Mouse (Mus musculus) C2C12 (cell line): Measurements from ENCODE around the gene Kdm4b. TPM values are rescaled to one million over a fixed set of nuclear protein-coding genes. Genes with fewer than 3 reads are reported as not detected.

Source experiments
- H3K27me3 ChIP-seq: one replicate; pipeline ENCODE4 v1.6.1; 2011; ENCODE audit not compliant: control insufficient read depth, insufficient read depth, insufficient read length
- H3K36me3 ChIP-seq: one replicate; pipeline ENCODE4 v1.6.1; 2011; ENCODE audit not compliant: control insufficient read depth, insufficient read depth
- H3K4me3 ChIP-seq: one replicate; pipeline ENCODE4 v1.5.1; 2011; ENCODE audit warnings: mild to moderate bottlenecking, control low read depth; ENCODE audit not compliant: poor library complexity, insufficient read depth, severe bottlenecking
- H3K79me2 ChIP-seq: one replicate; pipeline ENCODE4 v1.6.1; 2011; ENCODE audit not compliant: control insufficient read depth, insufficient read depth
- H3K79me3 ChIP-seq: one replicate; pipeline ENCODE4 v1.6.1; 2011; ENCODE audit warnings: low read depth, control low read depth
- H3ac ChIP-seq: one replicate; pipeline ENCODE3; 2011; ENCODE audit warnings: low read depth; ENCODE audit not compliant: control insufficient read depth, insufficient read length
- CEBPB ChIP-seq: IDR thresholded peaks from one replicate; pipeline ENCODE4 v1.6.1; 2011; ENCODE audit warnings: low read depth, mild to moderate bottlenecking, control low read depth, moderate library complexity
- CTCF ChIP-seq: IDR thresholded peaks from one replicate; pipeline ENCODE4 v1.5.1; 2011; ENCODE audit not compliant: control insufficient read depth, insufficient read depth, insufficient read length
- FOSL1 ChIP-seq: IDR thresholded peaks from one replicate; pipeline ENCODE4 v1.8.0; 2011; ENCODE audit warnings: mild to moderate bottlenecking, low read length; ENCODE audit not compliant: poor library complexity, insufficient read depth, severe bottlenecking
- MAX ChIP-seq: IDR thresholded peaks from one replicate; pipeline ENCODE4 v1.6.1; 2011; ENCODE audit warnings: mild to moderate bottlenecking, control low read depth
- MYOD1 ChIP-seq: IDR thresholded peaks from one replicate; pipeline ENCODE4 v1.6.1; 2011; ENCODE audit warnings: low read depth; ENCODE audit not compliant: control insufficient read depth, insufficient read length
- MYOG ChIP-seq: IDR thresholded peaks from one replicate; pipeline ENCODE4 v1.6.1; 2011; ENCODE audit not compliant: control insufficient read depth, insufficient read length; ENCODE audit errors: extremely low read depth
- USF1 ChIP-seq: IDR thresholded peaks from one replicate; pipeline ENCODE4 v1.6.1; 2011; ENCODE audit warnings: low read depth, mild to moderate bottlenecking, control low read depth, moderate library complexity
- polyA plus RNA-seq: library from polyadenylated mRNA; unstranded; fragments of >200 nt; fragmentation: generic; extraction: Trizol; gene quantifications from one replicate; pipeline ENCODE4 v1.2.1, GENCODE M21; 2012; ENCODE audit warnings: missing spikeins

Gene Kdm4b
- polyA plus RNA-seq, 1 experiment = 10.1 TPM

DNA sequence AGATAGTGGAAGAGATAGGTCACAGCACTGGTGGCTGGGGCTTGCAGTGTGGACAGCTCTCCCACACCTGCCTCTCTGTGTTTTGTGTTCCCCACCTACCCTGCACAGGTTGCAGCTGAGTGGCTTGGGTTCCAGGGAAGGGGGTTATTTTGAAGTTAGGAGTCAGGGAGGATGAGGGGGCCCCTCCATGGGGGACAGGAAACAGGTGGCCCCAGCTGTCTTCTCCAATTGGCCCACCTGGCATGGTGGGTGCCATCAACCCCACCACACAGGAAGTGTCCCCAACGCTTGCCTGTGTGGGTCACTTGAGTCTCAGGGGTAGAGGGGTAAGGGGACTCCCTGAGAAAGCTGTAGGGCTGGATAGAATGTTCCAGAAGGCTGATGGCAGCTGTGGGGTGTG is 32.6 kb upstream of the Kdm4b start:
- TF ChIP-seq MAX (no peak), USF1 (no peak), FOSL1 (no peak), CTCF (no peak), MYOG (no peak), MYOD1 (no peak), CEBPB (no peak)
- H3K79me3 ChIP-seq = no peaks in the 10 kb centered on the region
- no peak overlapping the region for H3ac ChIP-seq
- peaks cover 8% of the 10 kb centered on the region for H3K79me2 ChIP-seq
- no peaks in the 10 kb centered on the region for H3K27me3 ChIP-seq
- H3K4me3 ChIP-seq = no peak overlapping the region
- no peaks in the 10 kb centered on the region for H3K36me3 ChIP-seq

DNA sequence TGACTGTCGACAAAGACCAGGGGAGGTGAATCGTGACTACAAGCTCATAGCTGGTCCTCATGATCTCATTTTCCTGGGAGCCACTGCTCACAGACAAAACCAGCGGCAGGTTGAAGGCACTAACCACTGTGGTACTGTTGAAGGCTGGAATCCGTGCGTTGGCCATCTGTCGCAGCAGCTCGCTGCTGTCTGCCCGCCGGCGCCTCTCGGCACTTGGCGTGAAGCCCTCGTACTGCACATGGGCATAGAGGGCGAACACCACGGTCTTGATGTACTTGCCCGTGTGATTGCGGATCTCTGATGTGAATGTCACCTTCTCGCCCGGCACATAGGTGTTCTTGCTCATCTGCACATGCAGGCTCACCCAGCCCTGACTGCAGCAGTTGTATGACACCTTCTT is 31.6 kb upstream of the Kdm4b start:
- Histone ChIP-seq H3ac (no peak overlapping the region), H3K4me3 (no peak overlapping the region), H3K79me2 (no peaks in the 10 kb centered on the region), H3K36me3 (no peaks in the 10 kb centered on the region), H3K79me3 (no peaks in the 10 kb centered on the region), H3K27me3 (no peaks in the 10 kb centered on the region)
- TF ChIP-seq CEBPB (no peak), MYOG (no peak), FOSL1 (no peak), USF1 (no peak), MAX (no peak)

DNA sequence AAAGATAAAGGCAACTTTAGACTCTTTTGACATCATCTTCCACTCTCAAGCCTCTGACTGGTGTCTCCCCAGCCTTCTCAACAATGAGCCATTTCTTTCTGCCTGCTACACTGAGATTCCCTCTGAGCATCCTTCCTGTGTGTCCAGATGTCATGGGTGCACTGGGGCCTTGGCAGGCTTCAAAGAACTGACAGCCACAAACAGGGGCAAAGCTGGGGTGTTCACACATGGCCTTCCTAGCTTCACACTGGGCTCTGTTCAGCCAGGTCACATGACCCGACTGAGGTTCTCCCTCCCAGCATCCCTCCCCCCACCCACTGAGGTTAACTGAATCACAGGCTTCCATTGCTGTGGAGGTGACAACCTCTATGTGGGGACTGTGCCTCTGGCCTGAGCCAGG is 29.7 kb upstream of the Kdm4b start:
- H3K36me3 ChIP-seq = no peaks in the 10 kb centered on the region
- H3K27me3 ChIP-seq = no peaks in the 10 kb centered on the region
- no peaks in the 10 kb centered on the region for H3K79me3 ChIP-seq
- no peak overlapping the region for H3ac ChIP-seq
- H3K79me2 ChIP-seq = no peaks in the 10 kb centered on the region
- H3K4me3 ChIP-seq = no peak overlapping the region
- TF ChIP-seq MAX (no peak), USF1 (peak; percentile 22)

DNA sequence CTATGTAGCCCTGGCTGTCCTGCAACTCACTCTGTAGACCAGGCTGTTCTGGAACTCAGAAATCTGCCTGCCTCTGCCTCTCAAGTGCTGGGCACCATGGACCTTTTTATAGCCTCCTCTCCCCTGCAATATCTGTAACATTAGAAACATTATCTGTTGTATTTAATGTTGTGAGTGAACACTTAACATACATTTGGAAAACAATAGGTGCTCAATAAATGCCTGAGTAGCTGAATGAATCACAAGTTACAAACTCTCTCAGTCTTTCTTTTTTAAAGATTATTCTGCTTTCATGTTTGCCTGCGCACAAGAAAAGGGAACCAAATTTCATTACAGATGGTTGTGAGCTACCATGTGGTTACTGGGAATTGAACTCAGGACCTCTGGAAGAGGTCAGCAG is 27.6 kb upstream of the Kdm4b start:
- no peak for TF ChIP-seq MAX
- no peak for TF ChIP-seq MYOD1
- TF ChIP-seq CEBPB = no peak
- TF ChIP-seq CTCF = no peak
- TF ChIP-seq USF1 = no peak
- no peak for TF ChIP-seq MYOG
- no peak for TF ChIP-seq FOSL1
- Histone ChIP-seq H3K36me3 (no peaks in the 10 kb centered on the region), H3K4me3 (no peak overlapping the region), H3K79me3 (no peaks in the 10 kb centered on the region), H3K79me2 (no peaks in the 10 kb centered on the region), H3K27me3 (no peaks in the 10 kb centered on the region), H3ac (no peak overlapping the region)

DNA sequence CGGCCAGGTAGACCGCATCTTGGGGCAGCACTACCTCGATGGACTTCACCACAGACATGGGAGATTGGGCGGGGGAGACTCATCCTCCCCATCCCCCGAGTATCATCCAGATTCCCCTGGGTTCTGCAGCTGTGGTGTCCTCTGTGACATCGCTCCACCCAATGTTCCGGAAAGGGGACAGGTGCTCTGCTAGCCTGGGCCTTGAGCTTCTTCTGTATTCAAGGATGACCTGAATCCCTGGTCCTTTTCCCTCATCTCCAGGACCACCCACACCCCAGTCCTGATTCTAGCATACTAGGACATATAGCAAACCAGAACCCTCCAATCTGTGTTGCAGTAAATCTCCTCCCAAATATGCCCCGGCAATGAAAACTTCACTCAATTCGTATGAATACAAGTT is 25.7 kb upstream of the Kdm4b start, which contains the start of gene Arrdc5:
Gene Arrdc5 (minus strand): TSS at position 101 of the 400 bp plus-strand sequence.
- Histone ChIP-seq H3K79me3 (peaks cover 8% of the 10 kb centered on the region), H3K27me3 (no peaks in the 10 kb centered on the region), H3K79me2 (peaks cover 12% of the 10 kb centered on the region), H3K4me3 (no peak within 1 kb of the TSS), H3ac (no peak within 1 kb of the TSS), H3K36me3 (peaks cover 4% of the 10 kb centered on the region)
- TF ChIP-seq MYOD1 = no peak
- TF ChIP-seq USF1 = no peak
- no peak for TF ChIP-seq FOSL1

DNA sequence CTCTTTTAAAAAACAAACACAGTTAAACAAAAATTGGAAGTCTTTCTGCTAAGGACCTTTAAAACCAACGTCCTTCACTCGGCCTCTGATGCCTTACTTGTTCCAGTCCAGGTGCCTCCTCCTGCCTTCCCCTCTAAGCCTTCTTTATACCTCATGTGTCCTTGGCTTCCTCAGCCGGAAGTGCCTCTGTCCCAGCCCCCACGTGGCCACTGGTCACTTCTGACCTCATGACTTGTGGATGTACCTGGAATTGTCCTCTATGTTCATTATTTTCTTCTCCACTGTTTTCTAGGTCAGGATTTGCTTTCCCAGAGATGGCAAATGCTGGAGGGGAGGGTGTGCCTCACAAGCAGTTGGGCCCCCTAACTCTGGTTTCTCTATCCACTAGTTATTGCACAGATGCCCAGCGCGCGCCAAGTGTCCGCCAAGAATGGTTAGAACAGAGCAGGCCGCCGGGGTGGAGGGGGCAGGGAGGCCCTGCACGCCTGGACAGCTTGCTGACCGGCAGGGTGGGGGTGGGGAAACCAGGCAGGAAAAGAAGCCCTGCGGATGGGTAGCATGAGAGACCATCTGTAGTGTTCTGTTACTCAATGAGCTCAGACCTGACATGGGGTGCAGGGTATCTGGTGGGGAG is 23.4 kb upstream of the Kdm4b start:
- Histone ChIP-seq H3K79me3 (peaks cover 31% of the 10 kb centered on the region), H3K36me3 (peaks cover 25% of the 10 kb centered on the region), H3K27me3 (no peaks in the 10 kb centered on the region), H3K4me3 (no peak overlapping the region), H3K79me2 (peaks cover 35% of the 10 kb centered on the region), H3ac (no peak overlapping the region)
- TF ChIP-seq MAX = no peak
- TF ChIP-seq CEBPB = no peak
- no peak for TF ChIP-seq USF1
- no peak for TF ChIP-seq CTCF
- no peak for TF ChIP-seq FOSL1
- no peak for TF ChIP-seq MYOD1
- no peak for TF ChIP-seq MYOG
